Mouse (Mus musculus) ES-Bruce4 (cell line): ENCODE measurements around the gene Lrrc42.

Experiments
- CTCF ChIP-seq: IDR thresholded peaks from one replicate; pipeline ENCODE4 v1.8.1; 2011; ENCODE audit warnings: low read depth, low read length
- EP300 ChIP-seq: IDR thresholded peaks from 2 replicates; pipeline ENCODE4 v1.6.1; 2011; ENCODE audit warnings: low read depth, low read length; ENCODE audit not compliant: insufficient read depth
- POLR2A ChIP-seq: IDR thresholded peaks from one replicate; pipeline ENCODE4 v1.8.1; 2011; ENCODE audit warnings: low read length; ENCODE audit not compliant: insufficient read depth

- TF ChIP-seq CTCF (no peak), POLR2A (no peak), EP300 (no peak)
Measured at GRCm38 (mm10) chr4:107260001-107260400, 6.7 kb upstream of the Lrrc42 start.
